Mouse (Mus musculus) left cerebral cortex, adult 8-10 months (tissue): Measurements from ENCODE around the gene Il10ra. TPM values are rescaled to one million over a fixed set of nuclear protein-coding genes. Genes with fewer than 3 reads are reported as not detected.

Experiments
- DNase-seq, 2 experiments: peaks; one replicate each; pipeline ENCODE4 v3.0.0; 2022; ENCODE audit warnings: low spot score in 2 of 2
- total RNA-seq, 4 experiments: library from RNA; stranded (reverse); gene quantifications; 2 replicates each; pipeline ENCODE4 v1.2.4; 2022

The Il10ra gene
- 1 to 10 TPM; 3.2 to 8.3 (median 4.9) TPM for total RNA-seq

- peak in 1 of 2 experiments; percentile 15 for DNase-seq
These were observed at the start of gene Il10ra for GRCm38 (mm10) chr9:45268597-45269325. TSS of gene Il10ra (minus strand) at chr9:45269149.

- DNase-seq = no peak
These were observed 48.7 kb upstream of the Il10ra start for GRCm38 (mm10) chr9:45317635-45318034.

- no peak for DNase-seq
These were observed 45.0 kb upstream of the Il10ra start for GRCm38 (mm10) chr9:45313913-45314312.

- DNase-seq = no peak
These were observed 42.9 kb upstream of the Il10ra start for GRCm38 (mm10) chr9:45311858-45312257.

GRCm38 (mm10) chr9:45308521-45308920, 39.6 kb upstream of the Il10ra start:
- no peak for DNase-seq

GRCm38 (mm10) chr9:45306746-45307410, 37.9 kb upstream of the Il10ra start:
- DNase-seq = no peak

- no peak for DNase-seq
These were observed 32.8 kb upstream of the Il10ra start for GRCm38 (mm10) chr9:45301771-45302170.

- peak; percentile 90 to 96 for DNase-seq
These were observed 31.6 kb upstream of the Il10ra start for GRCm38 (mm10) chr9:45300422-45301104.

- DNase-seq = peak in 1 of 2 experiments; percentile 20
These were observed 30.5 kb upstream of the Il10ra start for GRCm38 (mm10) chr9:45299231-45300006.

GRCm38 (mm10) chr9:45294210-45295011, 25.5 kb upstream of the Il10ra start:
- DNase-seq = no peak

GRCm38 (mm10) chr9:45291481-45292168, 22.7 kb upstream of the Il10ra start:
- no peak for DNase-seq

- DNase-seq = no peak
These were observed 13.5 kb upstream of the Il10ra start for GRCm38 (mm10) chr9:45282466-45282865.

- no peak for DNase-seq
These were observed 11.9 kb upstream of the Il10ra start for GRCm38 (mm10) chr9:45280891-45281290.

GRCm38 (mm10) chr9:45280059-45280458, 11.1 kb upstream of the Il10ra start:
- DNase-seq = no peak

GRCm38 (mm10) chr9:45274635-45275034, 5.7 kb upstream of the Il10ra start:
- DNase-seq = no peak

GRCm38 (mm10) chr9:45274218-45274617, 5.3 kb upstream of the Il10ra start:
- no peak for DNase-seq

GRCm38 (mm10) chr9:45272213-45272612, 3.3 kb upstream of the Il10ra start:
- no peak for DNase-seq

- DNase-seq = no peak
These were observed 870 bp downstream of the Il10ra start for GRCm38 (mm10) chr9:45268079-45268478.

- DNase-seq = no peak
These were observed 1.9 kb downstream of the Il10ra start for GRCm38 (mm10) chr9:45267099-45267498.

GRCm38 (mm10) chr9:45261872-45262271, 7.1 kb downstream of the Il10ra start:
- no peak for DNase-seq
